Comparison of ENCODE assay signal across 8 mouse cellular contexts in the genomic region with DNA sequence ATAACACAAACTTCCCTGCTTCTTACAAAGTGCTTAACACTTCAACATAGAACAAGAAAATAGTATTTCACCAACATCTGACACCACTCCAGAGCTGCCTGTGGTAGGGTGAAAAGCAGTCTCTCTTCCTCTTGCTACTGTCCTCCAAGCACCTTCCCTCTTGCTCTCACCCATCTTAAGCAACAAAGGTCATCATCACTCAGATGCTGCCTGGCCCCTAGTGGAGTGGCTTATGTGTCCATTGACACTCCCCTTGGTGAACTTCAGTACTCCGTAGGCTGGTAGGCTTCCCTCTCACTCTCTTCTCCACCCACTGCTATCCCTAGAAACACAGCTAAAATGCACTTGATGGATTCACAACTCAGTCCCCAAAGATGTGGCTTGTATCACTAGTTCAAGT. TPM values are rescaled to one million over a fixed set of nuclear protein-coding genes. Genes with fewer than 3 reads are reported as not detected.
DNase-seq lines count a peak whose midpoint lies in the region; ATAC-seq lines count a peak whose summit lies in the region.
"Had no signal": no experiment of that assay in that cellular context is flagged by ENCODE, and none has a peak within 500 bp of the region (broad histone marks: within the 10 kb centered on the region; RNA-seq: fewer than 3 reads in every experiment).

No protein-coding gene starts in this region.

- peaks cover 17% of the 10 kb centered on the region for H3K4me1 ChIP-seq in intestine, embryonic 14.5 days (replicated peaks; ENCODE audit: control insufficient read depth, insufficient read depth, low read length)
- peaks cover 23% of the 10 kb centered on the region for H3K4me1 ChIP-seq in intestine, embryonic 16.5 days (ENCODE audit: control insufficient read depth, insufficient read depth, low read length)
- peaks cover 14% of the 10 kb centered on the region for H3K4me1 ChIP-seq in embryonic facial prominence, embryonic 12.5 days
- H3K4me1 ChIP-seq in liver, embryonic 13.5 days (replicated peaks): peaks cover 39% of the 10 kb centered on the region

- H3K36me3 ChIP-seq in intestine, embryonic 14.5 days (ENCODE audit: control insufficient read depth, insufficient read depth, low read length): no peaks in the 10 kb centered on the region; the same call in none of the 2 replicates
- H3K36me3 ChIP-seq in intestine, embryonic 16.5 days (ENCODE audit: control insufficient read depth, insufficient read depth, low read length): no peaks in the 10 kb centered on the region
- H3K36me3 ChIP-seq in embryonic facial prominence, embryonic 12.5 days: no peaks in the 10 kb centered on the region
- 0 out of 2 replicates have a peak, but pooled peaks cover 3% of the 10 kb centered on the region for H3K36me3 ChIP-seq in liver, embryonic 13.5 days

- peak overlapping the region; percentile 8; the same call in 1 of the 2 replicates for H3K4me2 ChIP-seq in intestine, embryonic 14.5 days (ENCODE audit: low read length)
- H3K4me2 ChIP-seq in intestine, embryonic 16.5 days (ENCODE audit: low read depth, low read length): no peak overlapping the region
- H3K4me2 ChIP-seq in embryonic facial prominence, embryonic 12.5 days (replicated peaks): peak overlapping the region; percentile 21
- no peak overlapping the region for H3K4me2 ChIP-seq in liver, embryonic 13.5 days

- no peaks in the 10 kb centered on the region for H3K27me3 ChIP-seq in intestine, embryonic 14.5 days (replicated peaks; ENCODE audit: control insufficient read depth, insufficient read depth, low read length)
- H3K27me3 ChIP-seq in intestine, embryonic 16.5 days (replicated peaks; ENCODE audit: control insufficient read depth, insufficient read depth, low read length): no peaks in the 10 kb centered on the region
- peaks cover 8% of the 10 kb centered on the region; the same call in 1 of the 2 replicates for H3K27me3 ChIP-seq in embryonic facial prominence, embryonic 12.5 days
- peaks cover 10% of the 10 kb centered on the region for H3K27me3 ChIP-seq in liver, embryonic 13.5 days

- no peak for ATAC-seq in intestine, embryonic 14.5 days (replicated peaks; ENCODE audit: low FRiP score, low TSS enrichment, low read depth)
- ATAC-seq in intestine, embryonic 16.5 days: no peak
- ATAC-seq in embryonic facial prominence, embryonic 12.5 days (ENCODE audit: insufficient number of reproducible peaks, insufficient read depth, low FRiP score, low TSS enrichment): no peak
- no peak for ATAC-seq in liver, embryonic 13.5 days (ENCODE audit: low read depth)

- WGBS in intestine, embryonic 14.5 days: 81% methylated on average over 1 of the region's 1 CpGs
- WGBS in intestine, embryonic 16.5 days: 46% methylated on average over 1 of the region's 1 CpGs
- WGBS in embryonic facial prominence, embryonic 12.5 days: 81% methylated on average over 1 of the region's 1 CpGs
- WGBS in liver, embryonic 13.5 days (ENCODE audit: insufficient replicate concordance): 55% methylated on average over 1 of the region's 1 CpGs

- no peak overlapping the region for H3K9ac ChIP-seq in intestine, embryonic 14.5 days (ENCODE audit: low read length)
- no peak overlapping the region for H3K9ac ChIP-seq in intestine, embryonic 16.5 days (ENCODE audit: low read depth, low read length)
- no peak overlapping the region for H3K9ac ChIP-seq in embryonic facial prominence, embryonic 12.5 days
- 0 out of 2 replicates have a peak overlapping the region, but pooled peaks have one; percentile 17 for H3K9ac ChIP-seq in liver, embryonic 13.5 days

- H3K27ac ChIP-seq in intestine, embryonic 14.5 days (ENCODE audit: low read depth): no peak overlapping the region
- no peak overlapping the region for H3K27ac ChIP-seq in intestine, embryonic 16.5 days (ENCODE audit: low read length)
- no peak overlapping the region for H3K27ac ChIP-seq in embryonic facial prominence, embryonic 12.5 days
- no peak overlapping the region for H3K27ac ChIP-seq in liver, embryonic 13.5 days

- no peak overlapping the region for H3K4me3 ChIP-seq in intestine, embryonic 14.5 days (ENCODE audit: low read depth, low read length)
- H3K4me3 ChIP-seq in intestine, embryonic 16.5 days (ENCODE audit: low read length): no peak overlapping the region
- H3K4me3 ChIP-seq in embryonic facial prominence, embryonic 12.5 days: no peak overlapping the region
- H3K4me3 ChIP-seq in liver, embryonic 13.5 days (replicated peaks): no peak overlapping the region

- DNase-seq in intestine, embryonic 14.5 days (ENCODE audit: low spot score): no peak
- peak; percentile 40 for DNase-seq in A20 (ENCODE audit: low read depth, low spot score)
- no peak for DNase-seq in liver, embryonic 13.5 days
- no peak for DNase-seq in ovary, postnatal 10 days (ENCODE audit: low spot score)
- DNase-seq in adrenal gland, postnatal 10 days: no peak
- DNase-seq: cerebellum, postnatal 14 days had no signal

- H3K9me3 ChIP-seq in intestine, embryonic 14.5 days (ENCODE audit: control insufficient read depth, low read length): no peaks in the 10 kb centered on the region
- H3K9me3 ChIP-seq in intestine, embryonic 16.5 days (ENCODE audit: control insufficient read depth, low read length): no peaks in the 10 kb centered on the region
- H3K9me3 ChIP-seq in embryonic facial prominence, embryonic 12.5 days: no peaks in the 10 kb centered on the region
- no peaks in the 10 kb centered on the region for H3K9me3 ChIP-seq in liver, embryonic 13.5 days (replicated peaks)

RNA-seq across cellular contexts. Expression of a gene that starts 3.5 kb away (rescaled TPM):
- polyA plus RNA-seq in intestine, embryonic 14.5 days (2014; fragmentation: Nextera tagmentation; extraction: Ambion mirVana): 38.1 and 43.4 TPM in 2 replicates
- 18.4 and 19.3 TPM in 2 replicates for polyA plus RNA-seq in intestine, embryonic 16.5 days (2015; fragmentation: Nextera tagmentation; extraction: Ambion mirVana)
- 41.5 and 42.2 TPM in 2 replicates for polyA plus RNA-seq in embryonic facial prominence, embryonic 12.5 days (2016; fragmentation: Nextera tagmentation; extraction: Ambion mirVana)
- polyA plus RNA-seq in liver, embryonic 13.5 days (2015; fragmentation: Nextera tagmentation; extraction: Ambion mirVana): 8.8 and 9.1 TPM in 2 replicates
- total RNA-seq in adrenal gland, postnatal 10 days (2021): 10 to 100 TPM; 46.5 to 54.6 TPM

Comparison
In these comparisons a context has a peak if more than half of its experiments do, and no peak if none do; other contexts are left out.
1. H3K4me2 ChIP-seq: peak in intestine, embryonic 14.5 days (single experiment) and embryonic facial prominence, embryonic 12.5 days (single experiment); none in intestine, embryonic 16.5 days (single experiment) and liver, embryonic 13.5 days (single experiment).